Mouse (Mus musculus) naive thymus-derived CD4-positive, alpha-beta T cell, adult 5 months (primary cell): ENCODE results near the gene Fam229a. TPM values are rescaled to one million over a fixed set of nuclear protein-coding genes. Genes with fewer than 3 reads are reported as not detected.

Experiments
- polyA plus RNA-seq: library from polyadenylated mRNA; unstranded; fragments of 100-300 nt; shearing (Covaris generic); gene quantifications from one replicate; pipeline ENCODE4 v1.2.1, GENCODE M21; 2017

Fam229a gene
- not detected for polyA plus RNA-seq

DNA sequence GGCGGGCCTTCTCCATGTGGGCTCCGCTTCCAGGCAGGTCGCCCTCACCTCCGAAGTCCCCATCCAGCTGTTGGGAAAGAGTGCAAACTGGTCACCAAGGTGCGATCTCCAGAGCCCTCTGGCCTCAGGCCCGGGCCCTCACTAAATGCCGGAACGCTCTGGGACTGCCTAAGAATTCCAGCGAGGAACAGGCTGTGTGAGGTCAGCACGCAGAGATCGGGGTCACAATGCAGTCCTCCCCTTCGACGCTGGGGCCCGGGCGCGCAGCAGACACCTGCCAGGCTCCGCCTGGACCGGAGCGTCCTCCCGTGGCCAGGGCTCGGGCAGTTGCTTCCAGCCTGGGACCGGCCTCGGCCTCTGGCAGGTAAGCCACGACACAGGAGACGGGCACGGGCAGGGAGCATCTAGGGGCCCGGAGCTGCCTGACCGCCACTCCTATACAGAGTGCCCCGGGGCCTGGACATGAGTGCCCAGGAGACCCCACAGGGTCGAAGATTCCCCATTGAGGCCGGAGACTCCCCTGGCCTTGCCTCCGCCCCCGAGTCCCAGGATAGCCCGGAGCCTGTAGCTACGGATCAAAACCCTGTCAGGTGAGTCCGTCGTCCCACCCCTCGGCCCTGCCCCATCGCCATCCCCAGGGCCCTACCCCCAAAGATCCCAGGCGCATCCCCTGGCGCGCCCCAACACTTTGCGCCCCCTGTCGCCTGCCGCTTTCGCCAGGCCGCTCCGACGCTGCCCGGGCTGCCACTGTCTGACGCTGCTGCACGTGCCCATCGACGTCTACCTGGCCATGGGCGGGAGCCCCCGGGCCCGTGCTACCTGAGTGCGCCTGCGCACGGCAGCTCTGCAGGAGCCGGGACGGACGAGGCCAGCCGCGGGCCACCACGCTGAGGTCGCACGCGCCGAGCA, at the start of gene Fam229a, which contains the start of gene Tssk3:
Fam229a (plus strand) TSS at position 219 of the 909 bp plus-strand sequence.
Tssk3 (minus strand) TSS at position 51 of the 909 bp plus-strand sequence.

DNA sequence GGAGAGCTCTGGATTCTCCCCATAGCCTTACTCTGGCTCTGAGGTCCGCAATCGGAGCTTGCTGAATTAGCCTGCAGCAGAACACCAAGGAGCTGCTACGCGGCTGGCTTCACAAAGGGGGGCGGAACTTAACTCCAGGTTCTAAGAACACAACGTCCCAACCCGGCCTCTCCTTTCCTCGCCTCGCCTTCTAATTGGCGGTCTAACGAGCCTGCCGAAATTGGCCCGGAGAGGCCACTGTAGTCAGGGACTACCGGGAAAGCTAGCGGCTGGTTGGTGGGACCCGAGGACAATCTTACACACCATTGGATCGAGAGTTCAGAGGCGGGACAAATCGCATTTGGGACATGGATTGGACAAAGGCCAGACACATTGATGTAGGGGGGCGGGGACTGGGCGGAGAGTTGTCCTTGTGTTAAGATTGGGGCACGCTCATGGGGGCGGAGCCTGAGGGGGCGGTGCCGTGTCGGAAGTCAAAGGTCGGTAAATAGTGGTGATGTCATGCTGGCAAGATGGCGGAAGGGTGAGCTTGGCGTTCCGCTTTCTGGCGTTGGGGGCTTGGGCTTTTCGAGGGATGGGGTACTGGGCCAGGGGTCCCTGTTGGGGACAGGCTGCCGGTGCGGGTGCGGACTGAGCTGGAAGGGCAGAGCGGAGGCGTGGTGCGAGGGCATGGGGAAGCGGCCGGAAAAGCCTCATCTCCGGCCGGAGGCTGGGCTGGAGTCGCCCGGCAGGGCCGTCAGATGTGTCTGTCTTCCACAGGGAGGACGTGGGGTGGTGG, 29.6 kb upstream of the Fam229a start, which contains the start of gene Bsdc1:
Bsdc1 (plus strand) TSS at position 399 of the 778 bp plus-strand sequence.

DNA sequence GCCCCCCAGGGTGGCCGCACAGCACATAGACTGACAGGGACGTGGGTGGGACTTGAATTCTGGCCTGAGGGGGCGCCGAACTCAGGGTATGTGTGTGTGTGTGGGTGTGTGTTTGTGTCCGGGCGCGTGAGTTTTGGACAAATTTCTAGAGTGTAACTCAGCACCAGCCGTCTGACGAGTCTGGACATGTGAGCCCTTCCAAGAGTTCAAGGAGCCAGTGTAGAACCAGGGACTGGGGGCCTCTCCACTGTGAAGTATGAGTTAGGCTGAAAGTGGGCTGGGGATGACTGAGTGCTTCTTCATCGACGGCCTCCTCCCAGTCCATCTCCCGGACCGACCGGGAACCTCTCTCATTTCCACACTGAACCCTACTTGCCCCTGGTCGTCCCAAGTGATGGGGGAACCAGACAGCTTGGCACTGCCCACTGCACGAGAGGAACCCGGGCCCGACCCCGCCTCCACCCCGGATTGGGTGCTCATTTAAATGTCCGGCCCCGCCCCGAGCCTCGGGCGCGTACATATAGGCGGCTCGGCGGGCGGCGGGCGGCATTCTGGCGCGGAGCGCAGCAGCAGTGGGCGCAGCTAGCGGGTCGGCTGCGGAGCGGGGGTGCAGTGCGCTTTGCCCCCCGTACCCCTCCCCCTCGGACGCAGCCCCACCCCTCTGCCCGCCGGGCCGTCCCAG, 22.2 kb downstream of the Fam229a start, which contains the start of gene Marcksl1:
Marcksl1 (plus strand) TSS at position 496 of the 682 bp plus-strand sequence.

Other genes starting within 250 kb of the Fam229a start
- gene C77080, start 229.8 kb upstream of the Fam229a start, polyA plus RNA-seq, result 0.42 TPM
- gene Sync, start 203.6 kb upstream of the Fam229a start, polyA plus RNA-seq, result 0.30 TPM
- 292 TPM for gene Rbbp4, start 155.8 kb upstream of the Fam229a start, polyA plus RNA-seq
- gene Zbtb8os, start 155.5 kb upstream of the Fam229a start, polyA plus RNA-seq, result 23.5 TPM
- gene Zbtb8a, start 113.1 kb upstream of the Fam229a start, polyA plus RNA-seq, result 5.2 TPM
- not detected for gene Zbtb8b, start 50.3 kb upstream of the Fam229a start, polyA plus RNA-seq
- 86.3 TPM for gene Bsdc1, start 29.6 kb upstream of the Fam229a start, polyA plus RNA-seq
- gene Tssk3, start 168 bp upstream of the Fam229a start, polyA plus RNA-seq, result not detected
- gene Marcksl1, start 22.4 kb downstream of the Fam229a start, polyA plus RNA-seq, result 10.7 TPM
- gene Hdac1, start 51.5 kb downstream of the Fam229a start, polyA plus RNA-seq, result 174 TPM
- gene Lck, start 82.5 kb downstream of the Fam229a start, polyA plus RNA-seq, result 1,237 TPM
- 0.50 TPM for gene Fam167b, start 87.4 kb downstream of the Fam229a start, polyA plus RNA-seq
- gene Eif3i, start 109.5 kb downstream of the Fam229a start, polyA plus RNA-seq, result 167 TPM
- 203 TPM for gene Tmem234, start 109.5 kb downstream of the Fam229a start, polyA plus RNA-seq
- gene Dcdc2b, start 123.1 kb downstream of the Fam229a start, polyA plus RNA-seq, result 5.6 TPM
- 22.1 TPM for gene Iqcc, start 127.9 kb downstream of the Fam229a start, polyA plus RNA-seq
- 11.5 TPM for gene Ccdc28b, start 132.8 kb downstream of the Fam229a start, polyA plus RNA-seq
- 73.9 TPM for gene Txlna, start 149.9 kb downstream of the Fam229a start, polyA plus RNA-seq
- 22.9 TPM for gene Kpna6, start 181.6 kb downstream of the Fam229a start, polyA plus RNA-seq
- gene Tmem39b, start 205.6 kb downstream of the Fam229a start, polyA plus RNA-seq, result 16.5 TPM